Mouse (Mus musculus): ENCODE results near the gene Gm11214.

- no peak for TF ChIP-seq CTCF (conservative IDR thresholded peaks at IDR 0.05; ENCODE audit: low read length)
- TF ChIP-seq POU5F1 (IDR thresholded peaks at IDR 0.05; ENCODE audit: borderline replicate concordance, low read length) = no peak
- TF ChIP-seq NANOG (IDR thresholded peaks at IDR 0.05; ENCODE audit: borderline replicate concordance, low read length) = no peak
Observed at GRCm38 (mm10) chr4:63663279-63663678, at the start of gene Gm11214.
